Mouse (Mus musculus) midbrain, embryonic 16.5 days (tissue): ENCODE results near the gene Bmp6. TPM values are rescaled to one million over a fixed set of nuclear protein-coding genes. Genes with fewer than 3 reads are reported as not detected.

ENCODE experiments used
- ATAC-seq: fragments of 200-750 bp; cut with Nextera tagmentation; 2 replicates; pipeline ENCODE4 v1.8.0; 2017; ENCODE audit warnings: moderate TSS enrichment
- H3K27ac ChIP-seq: fragments of 300-500 bp; sonication (generic); 2 replicates; pipeline ENCODE4 v1.5.1; 2014; ENCODE audit warnings: mild to moderate bottlenecking, low read length, mixed read lengths
- H3K27me3 ChIP-seq: fragments of 300-500 bp; sonication (generic); 2 replicates; pipeline ENCODE4 v1.6.1; 2014; ENCODE audit warnings: low read depth, low read length, mixed read lengths; ENCODE audit not compliant: control insufficient read depth, insufficient read depth
- H3K36me3 ChIP-seq: fragments of 300-500 bp; sonication (generic); 2 replicates; pipeline ENCODE4 v1.6.1; 2014; ENCODE audit warnings: mild to moderate bottlenecking, low read length, moderate library complexity, mixed read lengths; ENCODE audit not compliant: control insufficient read depth, insufficient read depth
- H3K4me1 ChIP-seq: fragments of 300-500 bp; sonication (generic); 2 replicates; pipeline ENCODE4 v1.6.1; 2014; ENCODE audit warnings: mild to moderate bottlenecking, low read length, mixed read lengths; ENCODE audit not compliant: control insufficient read depth, insufficient read depth
- H3K4me2 ChIP-seq: fragments of 300-500 bp; sonication (generic); 2 replicates; pipeline ENCODE4 v1.6.1; 2014; ENCODE audit warnings: mild to moderate bottlenecking, low read length, mixed read lengths
- H3K4me3 ChIP-seq: fragments of 300-500 bp; sonication (generic); 2 replicates; pipeline ENCODE4 v1.5.1; 2014; ENCODE audit warnings: low read depth, mild to moderate bottlenecking, low read length, moderate library complexity, mixed read lengths
- H3K9ac ChIP-seq: fragments of 300-500 bp; sonication (generic); 2 replicates; pipeline ENCODE4 v1.6.1; 2014; ENCODE audit warnings: low read depth, low read length, mixed read lengths
- H3K9me3 ChIP-seq: fragments of 300-500 bp; sonication (generic); replicated peaks from 2 replicates; pipeline ENCODE4 v1.6.1; 2014; ENCODE audit warnings: mild to moderate bottlenecking, low read length, mixed read lengths; ENCODE audit not compliant: control insufficient read depth, poor library complexity, severe bottlenecking
- WGBS: fragments of 180-500 bp; shearing (Covaris S2); extraction: QIAGEN DNeasy Blood & Tissue Kit; methylation state at CpG from one replicate; pipeline ENCODE4 v1.1.7; 2014; 5-methylcytosine and 5-hydroxymethylcytosine counted together
- polyA plus RNA-seq: library from polyadenylated mRNA; unstranded; fragments of >200 nt; fragmentation: Nextera tagmentation; extraction: Ambion mirVana; gene quantifications from 2 replicates; pipeline ENCODE4 v1.2.1, GENCODE M21; 2015

Bmp6 gene
- polyA plus RNA-seq, 1 experiment from 2014 or later = 2.2 TPM

DNA sequence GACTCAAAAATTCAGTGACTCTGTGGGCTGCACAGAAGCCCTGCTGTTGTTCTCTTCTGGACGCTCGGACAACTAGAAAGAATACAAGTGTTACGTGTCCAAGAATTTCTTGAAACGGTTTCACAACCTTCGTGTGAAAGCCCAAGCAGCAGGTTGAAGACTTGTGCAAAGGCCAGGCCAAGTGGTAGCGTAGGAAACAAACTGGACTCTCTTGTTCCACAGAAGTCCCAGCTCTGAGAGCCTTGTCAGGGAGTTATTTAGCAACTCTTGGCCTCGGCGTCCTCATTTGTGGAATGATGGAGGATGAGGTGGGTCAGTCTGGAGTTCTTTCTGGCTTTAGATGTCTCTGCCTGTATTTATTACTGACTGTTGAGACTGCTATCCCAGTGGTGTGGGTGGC, 55.8 kb downstream of the Bmp6 start:
- H3K9ac ChIP-seq = no peak overlapping the region
- WGBS = 84% methylated on average over 8 of the region's 8 CpGs
- no peak overlapping the region for H3K27ac ChIP-seq
- no peaks in the 10 kb centered on the region for H3K9me3 ChIP-seq
- H3K4me3 ChIP-seq = no peak overlapping the region
- H3K27me3 ChIP-seq = no peaks in the 10 kb centered on the region
- H3K4me1 ChIP-seq = no peaks in the 10 kb centered on the region
- no peak overlapping the region for H3K4me2 ChIP-seq
- no peaks in the 10 kb centered on the region for H3K36me3 ChIP-seq
- ATAC-seq = no peak

DNA sequence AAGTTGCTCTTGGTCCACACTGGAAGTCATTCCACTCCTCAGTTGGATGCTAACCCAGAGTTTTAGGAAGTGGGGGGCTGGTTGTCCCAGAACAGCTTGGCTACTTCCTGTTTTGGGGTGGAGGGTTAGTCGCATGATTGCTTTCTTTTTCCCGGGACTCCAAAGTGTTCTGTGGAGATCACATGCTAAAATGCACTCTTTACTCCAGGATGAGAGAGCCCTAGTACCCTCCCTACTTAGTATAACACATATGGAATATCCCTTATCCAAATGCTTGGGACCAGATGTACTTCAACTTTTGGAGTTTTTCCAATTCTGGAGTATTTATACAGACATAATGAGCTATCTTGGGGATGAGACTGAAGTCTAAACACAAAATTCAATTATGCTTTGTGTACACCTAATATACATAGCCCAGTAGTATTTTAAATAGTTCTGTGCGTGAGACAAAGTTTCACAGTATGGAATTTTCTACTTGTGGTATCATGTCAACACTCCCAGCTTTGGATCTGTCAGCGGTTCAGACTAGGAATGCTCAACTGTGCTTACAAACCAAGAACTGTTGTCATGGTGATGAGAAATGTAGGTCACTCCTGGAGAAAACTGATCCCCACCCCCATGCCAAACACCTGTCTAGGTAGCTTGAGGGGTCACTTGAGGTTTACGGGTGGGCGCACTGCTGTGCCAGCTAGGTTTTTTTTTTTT, 62.9 kb downstream of the Bmp6 start:
- no peak overlapping the region for H3K4me3 ChIP-seq

GRCm38 (mm10) chr13:38408636-38409035, 63.7 kb downstream of the Bmp6 start:
- WGBS = 59% methylated on average over 3 of the region's 3 CpGs
- no peak for ATAC-seq

More for the DNA sequence above, 62.9 kb downstream of the Bmp6 start:
- no peaks in the 10 kb centered on the region for H3K27me3 ChIP-seq
- 0 out of 2 replicates have a peak, but pooled peaks have one; percentile 54 for ATAC-seq
- H3K36me3 ChIP-seq = no peaks in the 10 kb centered on the region
- H3K9ac ChIP-seq = no peak overlapping the region
- 76% methylated on average over 6 of the region's 6 CpGs for WGBS
- no peak overlapping the region for H3K4me2 ChIP-seq
- H3K9me3 ChIP-seq = no peaks in the 10 kb centered on the region
- H3K27ac ChIP-seq = no peak overlapping the region
- no peaks in the 10 kb centered on the region for H3K4me1 ChIP-seq

DNA sequence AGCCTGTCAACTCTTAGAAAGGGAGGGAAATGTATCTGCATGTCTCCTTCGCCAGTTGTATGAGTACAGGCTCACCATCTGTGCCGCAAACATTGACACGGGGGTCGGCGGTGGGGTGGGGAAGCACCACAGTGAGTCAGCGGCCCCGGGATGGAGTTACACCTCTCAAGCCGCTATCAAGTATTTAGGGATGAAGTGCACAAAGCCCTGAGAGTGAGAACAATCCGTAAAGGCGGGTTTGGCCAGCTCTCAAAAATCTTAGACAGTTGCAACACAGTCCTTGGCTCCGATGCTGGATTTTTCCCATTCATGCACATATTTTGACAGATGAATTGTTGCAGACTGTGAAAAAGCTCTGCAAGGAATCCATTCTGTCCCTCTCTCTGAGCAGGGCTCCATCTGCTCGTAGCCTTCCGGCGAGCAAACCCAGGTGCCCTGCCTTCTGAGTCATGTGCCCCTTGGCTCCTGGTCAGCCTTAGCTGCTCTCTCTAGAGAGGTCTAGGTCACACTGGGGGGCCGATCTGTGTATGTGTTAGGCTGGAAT, 65.5 kb downstream of the Bmp6 start:
- WGBS = 10% methylated on average over 15 of the region's 15 CpGs
- no peaks in the 10 kb centered on the region for H3K4me1 ChIP-seq
- H3K4me2 ChIP-seq = peak overlapping the region; percentile 36
- H3K4me3 ChIP-seq = no peak overlapping the region
- no peak overlapping the region for H3K27ac ChIP-seq
- H3K9me3 ChIP-seq = no peaks in the 10 kb centered on the region
- H3K27me3 ChIP-seq = no peaks in the 10 kb centered on the region
- no peak overlapping the region for H3K9ac ChIP-seq
- peak; percentile 56; the same call in 1 of the 2 replicates for ATAC-seq
- H3K36me3 ChIP-seq = no peaks in the 10 kb centered on the region

More at GRCm38 (mm10) chr13:38408636-38409035, 63.7 kb downstream of the Bmp6 start:
- Histone ChIP-seq H3K9ac (no peak overlapping the region), H3K27ac (no peak overlapping the region), H3K27me3 (no peaks in the 10 kb centered on the region), H3K36me3 (no peaks in the 10 kb centered on the region), H3K4me2 (no peak overlapping the region), H3K4me3 (no peak overlapping the region), H3K9me3 (no peaks in the 10 kb centered on the region), H3K4me1 (no peaks in the 10 kb centered on the region)

GRCm38 (mm10) chr13:38419781-38420180, 74.9 kb downstream of the Bmp6 start:
- no peak overlapping the region for H3K4me3 ChIP-seq
- H3K36me3 ChIP-seq = no peaks in the 10 kb centered on the region
- no peak overlapping the region for H3K9ac ChIP-seq
- no peak overlapping the region for H3K4me2 ChIP-seq
- no peak for ATAC-seq
- no peaks in the 10 kb centered on the region for H3K27me3 ChIP-seq
- WGBS = 87% methylated on average over 7 of the region's 7 CpGs
- H3K27ac ChIP-seq = no peak overlapping the region
- no peaks in the 10 kb centered on the region for H3K4me1 ChIP-seq
- H3K9me3 ChIP-seq = no peaks in the 10 kb centered on the region

GRCm38 (mm10) chr13:38422491-38422890, 77.6 kb downstream of the Bmp6 start:
- 90% methylated on average over 5 of the region's 5 CpGs for WGBS
- Histone ChIP-seq H3K9ac (no peak overlapping the region), H3K9me3 (no peaks in the 10 kb centered on the region), H3K4me1 (no peaks in the 10 kb centered on the region), H3K36me3 (no peaks in the 10 kb centered on the region), H3K4me3 (no peak overlapping the region), H3K27me3 (no peaks in the 10 kb centered on the region), H3K27ac (no peak overlapping the region), H3K4me2 (no peak overlapping the region)
- no peak for ATAC-seq

DNA sequence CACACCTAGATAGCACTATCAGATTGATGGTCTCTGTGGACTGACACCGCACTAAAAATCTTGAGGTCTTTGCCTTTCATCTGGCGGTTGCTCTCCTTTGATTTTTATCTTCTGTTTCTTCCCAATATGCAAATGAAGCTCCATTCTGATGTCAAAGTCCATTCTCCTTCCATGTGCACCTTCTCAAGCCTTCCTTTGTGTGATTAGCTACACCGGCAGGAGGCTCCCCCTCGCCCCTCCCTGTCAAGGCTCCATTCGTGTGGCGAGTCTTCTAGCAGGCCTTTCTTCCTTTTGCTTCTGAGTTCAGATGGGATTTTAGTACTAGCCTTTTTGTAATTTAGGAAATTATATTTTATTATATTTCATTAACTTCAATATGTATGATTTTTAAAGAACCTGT, 80.4 kb downstream of the Bmp6 start:
- no peaks in the 10 kb centered on the region for H3K36me3 ChIP-seq
- no peak overlapping the region for H3K4me3 ChIP-seq
- 39% methylated on average over 6 of the region's 6 CpGs for WGBS
- no peaks in the 10 kb centered on the region for H3K4me1 ChIP-seq
- 0 out of 2 replicates have a peak, but pooled peaks cover 3% of the 10 kb centered on the region for H3K9me3 ChIP-seq
- no peak for ATAC-seq
- no peak overlapping the region for H3K27ac ChIP-seq
- H3K4me2 ChIP-seq = no peak overlapping the region
- no peaks in the 10 kb centered on the region for H3K27me3 ChIP-seq
- H3K9ac ChIP-seq = no peak overlapping the region

- Histone ChIP-seq H3K4me3 (no peak overlapping the region), H3K36me3 (no peaks in the 10 kb centered on the region), H3K9me3 (0 out of 2 replicates have a peak, but pooled peaks cover 3% of the 10 kb centered on the region), H3K27me3 (no peaks in the 10 kb centered on the region), H3K9ac (no peak overlapping the region), H3K4me2 (no peak overlapping the region), H3K27ac (no peak overlapping the region), H3K4me1 (no peaks in the 10 kb centered on the region)
- no peak for ATAC-seq
- WGBS = 69% methylated on average over 8 of the region's 8 CpGs
Measured at GRCm38 (mm10) chr13:38429671-38430070, 84.8 kb downstream of the Bmp6 start.

GRCm38 (mm10) chr13:38430075-38430474, 85.2 kb downstream of the Bmp6 start:
- H3K9me3 ChIP-seq = 0 out of 2 replicates have a peak, but pooled peaks cover 3% of the 10 kb centered on the region
- H3K27ac ChIP-seq = no peak overlapping the region
- no peaks in the 10 kb centered on the region for H3K27me3 ChIP-seq
- H3K4me3 ChIP-seq = no peak overlapping the region
- no peaks in the 10 kb centered on the region for H3K36me3 ChIP-seq
- no peak overlapping the region for H3K4me2 ChIP-seq
- WGBS = 87% methylated on average over 6 of the region's 6 CpGs
- ATAC-seq = no peak
- no peaks in the 10 kb centered on the region for H3K4me1 ChIP-seq
- H3K9ac ChIP-seq = no peak overlapping the region
